Mouse (Mus musculus) cortical plate, adult 2 months (tissue): Measurements from ENCODE around the gene Snhg11.

Experiments used
- CTCF ChIP-seq: fragments of 200-500 bp; IDR thresholded peaks from 2 replicates; pipeline ENCODE4 v1.5.1; 2011; ENCODE audit warnings: mild to moderate bottlenecking, control low read depth, low read length; ENCODE audit not compliant: insufficient read depth; ENCODE audit errors: extremely low read depth
- POLR2A ChIP-seq: fragments of 200-500 bp; IDR thresholded peaks from 2 replicates; pipeline ENCODE4 v1.6.1; 2011; ENCODE audit warnings: mild to moderate bottlenecking, low read length, control low read depth; ENCODE audit not compliant: insufficient read depth; ENCODE audit errors: extremely low read depth

DNA sequence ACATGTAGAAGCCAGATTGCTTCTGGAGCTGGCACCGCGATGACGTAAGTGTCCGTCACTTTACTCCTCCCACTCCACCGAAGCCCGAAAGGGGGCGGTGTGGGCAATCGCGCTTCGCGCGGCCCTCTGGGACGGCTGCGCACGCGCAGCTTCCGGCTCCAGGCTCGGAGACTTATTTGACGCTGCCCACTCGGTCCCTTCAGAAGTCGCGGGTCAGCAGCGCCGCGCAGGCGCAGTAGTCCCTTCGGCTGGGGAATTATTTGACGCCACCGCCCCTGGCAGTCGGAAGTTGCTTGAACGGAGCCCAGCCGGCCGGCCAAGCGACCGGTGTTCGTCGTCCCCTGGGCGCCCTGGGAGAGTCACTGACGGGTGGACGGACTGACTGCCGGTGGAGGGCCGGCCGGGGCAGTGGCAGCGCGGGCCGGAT, 34.2 kb downstream of the Snhg11 start, which contains the start of gene Ralgapb:
- TF ChIP-seq CTCF (peak; percentile 31; the same call in 1 of the 2 replicates), POLR2A (peak; percentile 69)
